9 mouse cellular contexts compared by ENCODE assay signal in genomic region chr12:73996906-73997296, GRCm38 (mm10). TPM values are rescaled to one million over a fixed set of nuclear protein-coding genes. Genes with fewer than 3 reads are reported as not detected.
DNase-seq lines count a peak whose midpoint lies in the region; ATAC-seq and TF ChIP-seq lines count a peak whose summit lies in the region.
"Had no signal": no experiment of that assay in that cellular context is flagged by ENCODE, and none has a peak within 500 bp of the region (broad histone marks: within the 10 kb centered on the region; RNA-seq: fewer than 3 reads in every experiment).

No protein-coding gene starts in this region.

- no peaks in the 10 kb centered on the region for H3K36me3 ChIP-seq in forebrain, embryonic 10.5 days (replicated peaks)
- no peaks in the 10 kb centered on the region for H3K36me3 ChIP-seq in hindbrain, embryonic 16.5 days (ENCODE audit: control insufficient read depth, insufficient read depth, low read length)
- H3K36me3 ChIP-seq in neural tube, embryonic 12.5 days, result no peaks in the 10 kb centered on the region

- H3K4me3 ChIP-seq in left cerebral cortex, adult 2 months, result peak overlapping the region; percentile 59
- peak overlapping the region; percentile 65; the same call in 1 of the 2 replicates for H3K4me3 ChIP-seq in forebrain, embryonic 10.5 days
- peak overlapping the region; percentile 59 for H3K4me3 ChIP-seq in hindbrain, embryonic 16.5 days (ENCODE audit: low read length)
- H3K4me3 ChIP-seq in neural tube, embryonic 12.5 days, result no peak overlapping the region; the same call in 1 of the 2 replicates

- H3K27me3 ChIP-seq in forebrain, embryonic 10.5 days (ENCODE audit: poor library complexity, severe bottlenecking), result peaks cover 55% of the 10 kb centered on the region
- H3K27me3 ChIP-seq in hindbrain, embryonic 16.5 days (replicated peaks; ENCODE audit: control insufficient read depth, insufficient read depth, low read length), result no peaks in the 10 kb centered on the region
- peaks cover 31% of the 10 kb centered on the region for H3K27me3 ChIP-seq in neural tube, embryonic 12.5 days (replicated peaks)

- peak overlapping the region; percentile 79 for H3K9ac ChIP-seq in hindbrain, embryonic 16.5 days (ENCODE audit: low read depth, low read length)
- H3K9ac ChIP-seq in neural tube, embryonic 12.5 days, result peak overlapping the region; percentile 65; the same call in 1 of the 2 replicates

- H3K27ac ChIP-seq in left cerebral cortex, adult 2 months, result peak overlapping the region; percentile 96
- H3K27ac ChIP-seq in forebrain, embryonic 10.5 days, result no peak overlapping the region
- H3K27ac ChIP-seq in hindbrain, embryonic 16.5 days (ENCODE audit: low read depth, low read length), result peak overlapping the region; percentile 79
- no peak overlapping the region for H3K27ac ChIP-seq in neural tube, embryonic 12.5 days

- H3K9me3 ChIP-seq in forebrain, embryonic 10.5 days, result no peaks in the 10 kb centered on the region
- H3K9me3 ChIP-seq in hindbrain, embryonic 16.5 days (ENCODE audit: control insufficient read depth, low read length), result no peaks in the 10 kb centered on the region
- no peaks in the 10 kb centered on the region for H3K9me3 ChIP-seq in neural tube, embryonic 12.5 days

- H3K4me1 ChIP-seq in forebrain, embryonic 10.5 days, result peaks cover 13% of the 10 kb centered on the region
- H3K4me1 ChIP-seq in hindbrain, embryonic 16.5 days (ENCODE audit: control insufficient read depth, insufficient read depth, low read depth, low read length), result peaks cover 4% of the 10 kb centered on the region
- H3K4me1 ChIP-seq in neural tube, embryonic 12.5 days, result no peaks in the 10 kb centered on the region; the same call in 1 of the 2 replicates

- no peak; the same call in none of the 2 replicates for TF ChIP-seq CTCF in left cerebral cortex, adult 2 months (IDR thresholded peaks at IDR 0.05)

- DNase-seq in left cerebral cortex, adult 2 months (ENCODE audit: extremely low spot score in 1 of 2, low spot score in 2 of 2), result no peak
- DNase-seq in left cerebral cortex, adult 11 months (ENCODE audit: low spot score), result no peak
- DNase-seq in forebrain, embryonic 10.5 days (ENCODE audit: extremely low spot score, low spot score), result no peak
- no peak for DNase-seq in right cerebral cortex, postnatal 25 days
- DNase-seq: heart, postnatal 36 days had no signal

- WGBS in forebrain, embryonic 10.5 days, result 45% methylated on average over 12 of the region's 12 CpGs
- 41% methylated on average over 12 of the region's 12 CpGs for WGBS in hindbrain, embryonic 16.5 days
- 40% methylated on average over 12 of the region's 12 CpGs for WGBS in neural tube, embryonic 12.5 days

- intact Hi-C loops in left cerebral cortex, adult 2 months (cut with DNase I), result no loop called here

- ATAC-seq in hindbrain, embryonic 16.5 days, result no peak; the same call in none of the 2 replicates
- ATAC-seq in neural tube, embryonic 12.5 days (ENCODE audit: low FRiP score, low read depth), result no peak
- no peak for ATAC-seq in monocyte, adult 5-6 weeks (replicated peaks; ENCODE audit: insufficient number of reproducible peaks, low FRiP score, low TSS enrichment, poor library complexity, severe bottlenecking)

- H3K4me2 ChIP-seq in hindbrain, embryonic 16.5 days (ENCODE audit: low read length), result peak overlapping the region; percentile 65
- peak overlapping the region; percentile 80 for H3K4me2 ChIP-seq in neural tube, embryonic 12.5 days (replicated peaks)

RNA-seq across cellular contexts. Expression of gene Syt16, which starts 0.6 kb away (rescaled TPM):
- total RNA-seq in left cerebral cortex, adult 2 months (2021), result 10 to 100 TPM; 78.1 to 82.7 TPM
- polyA plus RNA-seq in forebrain, embryonic 10.5 days (2016; fragmentation: Nextera tagmentation; extraction: Ambion mirVana), result 1.5 and 1.8 TPM in 2 replicates
- polyA plus RNA-seq in hindbrain, embryonic 16.5 days (2015; fragmentation: Nextera tagmentation; extraction: Ambion mirVana), result 76.1 and 81.6 TPM in 2 replicates
- 17.4 and 19.6 TPM in 2 replicates for polyA plus RNA-seq in neural tube, embryonic 12.5 days (2016; fragmentation: Nextera tagmentation; extraction: Ambion mirVana)
- total RNA-seq in monocyte, adult 5-6 weeks (2017), result not detected in 3 replicates
- total RNA-seq: heart, postnatal 36 days; MEL had no signal

RNA-seq across cellular contexts. Expression of gene Snapc1, which starts 32.6 kb away (rescaled TPM):
- total RNA-seq in left cerebral cortex, adult 2 months (2021), result 10 to 100 TPM; 45.4 to 51.6 TPM
- 23.3 and 23.9 TPM in 2 replicates for polyA plus RNA-seq in forebrain, embryonic 10.5 days (2016; fragmentation: Nextera tagmentation; extraction: Ambion mirVana)
- polyA plus RNA-seq in hindbrain, embryonic 16.5 days (2015; fragmentation: Nextera tagmentation; extraction: Ambion mirVana), result 36.7 and 38.2 TPM in 2 replicates
- polyA plus RNA-seq in neural tube, embryonic 12.5 days (2016; fragmentation: Nextera tagmentation; extraction: Ambion mirVana), result 33.8 and 34.9 TPM in 2 replicates
- total RNA-seq in monocyte, adult 5-6 weeks (2017), result 22.8 to 30.2 TPM (median 29.5 TPM) in 3 replicates

RNA-seq across cellular contexts. Expression of gene Gm49321, which starts 59.4 kb away (rescaled TPM):
- 10 to 100 TPM; 11.8 to 15.7 TPM for total RNA-seq in left cerebral cortex, adult 2 months (2021)
- polyA plus RNA-seq in forebrain, embryonic 10.5 days (2016; fragmentation: Nextera tagmentation; extraction: Ambion mirVana), result 14.0 and 16.6 TPM in 2 replicates
- 18.0 and 22.1 TPM in 2 replicates for polyA plus RNA-seq in hindbrain, embryonic 16.5 days (2015; fragmentation: Nextera tagmentation; extraction: Ambion mirVana)
- polyA plus RNA-seq in neural tube, embryonic 12.5 days (2016; fragmentation: Nextera tagmentation; extraction: Ambion mirVana), result 15.8 and 17.7 TPM in 2 replicates
- not detected in 3 replicates for total RNA-seq in monocyte, adult 5-6 weeks (2017)
- total RNA-seq: MEL had no signal

Comparison
In these comparisons a context has a peak if more than half of its experiments do, and no peak if none do; other contexts are left out.
1. H3K27ac ChIP-seq: peak in left cerebral cortex, adult 2 months (single experiment) and hindbrain, embryonic 16.5 days (single experiment); none in forebrain, embryonic 10.5 days (single experiment) and neural tube, embryonic 12.5 days (single experiment).